Mouse (Mus musculus) heart, postnatal 0 days (tissue): ENCODE results near the gene Dmtf1.

Experiments used
- CTCF ChIP-seq: IDR thresholded peaks from 2 replicates; pipeline ENCODE4 v1.5.1; 2016; ENCODE audit warnings: antibody characterized with exemption, control low read depth, low read depth
- EP300 ChIP-seq: IDR thresholded peaks from 2 replicates; pipeline ENCODE4 v1.6.1; 2016; ENCODE audit warnings: antibody characterized with exemption, low read depth

GRCm38 (mm10) chr5:9103958-9104357 is 57.6 kb downstream of the Dmtf1 start:
- no peak for TF ChIP-seq CTCF
- TF ChIP-seq EP300, result no peak
